Mouse (Mus musculus) liver, embryonic 11.5 days (tissue): Measurements from ENCODE around the gene Ugt1a10. TPM values are rescaled to one million over a fixed set of nuclear protein-coding genes. Genes with fewer than 3 reads are reported as not detected.
"Not testable (repeated sequence)": the region's sequence is repeated elsewhere in the genome, so short reads cannot be mapped to it uniquely, and the experiment has no call there.

Experiments
- ATAC-seq: fragments of 200-750 bp; cut with Nextera tagmentation; replicated peaks from 2 replicates; pipeline ENCODE4 v1.8.0; 2017; ENCODE audit warnings: moderate number of reproducible peaks, mild to moderate bottlenecking, moderate TSS enrichment, moderate library complexity; ENCODE audit not compliant: low FRiP score
- DNase-seq: peaks from one replicate; pipeline ENCODE4 v3.0.0-alpha.2; 2017; ENCODE audit warnings: low spot score
- H3K27ac ChIP-seq: fragments of 300-500 bp; sonication (generic); 2 replicates; pipeline ENCODE4 v1.5.1; 2014; ENCODE audit warnings: mild to moderate bottlenecking, low read depth, low read length, control low read depth
- H3K27me3 ChIP-seq: fragments of 300-500 bp; sonication (generic); replicated peaks from 2 replicates; pipeline ENCODE4 v1.6.1; 2014; ENCODE audit warnings: low read length, mixed read lengths; ENCODE audit not compliant: control insufficient read depth, insufficient read depth
- H3K36me3 ChIP-seq: fragments of 300-500 bp; sonication (generic); 2 replicates; pipeline ENCODE4 v1.6.1; 2014; ENCODE audit warnings: mild to moderate bottlenecking, low read length, moderate library complexity, mixed read lengths; ENCODE audit not compliant: control insufficient read depth, insufficient read depth
- H3K4me1 ChIP-seq: fragments of 300-500 bp; sonication (generic); replicated peaks from 2 replicates; pipeline ENCODE4 v1.6.1; 2014; ENCODE audit warnings: low read length, mixed read lengths; ENCODE audit not compliant: control insufficient read depth, insufficient read depth
- H3K4me2 ChIP-seq: fragments of 300-500 bp; sonication (generic); 2 replicates; pipeline ENCODE4 v1.6.1; 2014; ENCODE audit warnings: mild to moderate bottlenecking, control low read depth, moderate library complexity
- H3K4me3 ChIP-seq: fragments of 300-500 bp; sonication (generic); 2 replicates; pipeline ENCODE4 v1.5.1; 2014; ENCODE audit warnings: low read depth, low read length, control low read depth
- H3K9ac ChIP-seq: fragments of 300-500 bp; sonication (generic); 2 replicates; pipeline ENCODE4 v1.6.1; 2014; ENCODE audit warnings: low read depth, low read length, control low read depth
- H3K9me3 ChIP-seq: fragments of 300-500 bp; sonication (generic); 2 replicates; pipeline ENCODE4 v1.6.1; 2016; ENCODE audit warnings: low read length, inconsistent platforms, mixed read lengths; ENCODE audit not compliant: control insufficient read depth
- WGBS: fragments of 180-500 bp; shearing (Covaris S2); extraction: QIAGEN DNeasy Blood & Tissue Kit; methylation state at CpG from one replicate; pipeline ENCODE4 v1.1.7; 2014; 5-methylcytosine and 5-hydroxymethylcytosine counted together
- polyA plus RNA-seq: library from polyadenylated mRNA; unstranded; fragments of >200 nt; fragmentation: Nextera tagmentation; extraction: Ambion mirVana; gene quantifications from 2 replicates; pipeline ENCODE4 v1.2.1, GENCODE M21; 2014

Ugt1a10 gene
- polyA plus RNA-seq, 1 experiment from 2014 or later: not detected

GRCm38 (mm10) chr1:88025244-88025643 is 29.9 kb upstream of the Ugt1a10 start:
- not testable (repeated sequence) for H3K4me1 ChIP-seq, H3K36me3 ChIP-seq, H3K9me3 ChIP-seq, H3K27ac ChIP-seq, H3K27me3 ChIP-seq, H3K4me2 ChIP-seq, H3K4me3 ChIP-seq, H3K9ac ChIP-seq, DNase-seq, ATAC-seq
- WGBS: 73% methylated on average over 3 of the region's 3 CpGs

GRCm38 (mm10) chr1:88043044-88043443 is 12.1 kb upstream of the Ugt1a10 start:
- H3K4me2 ChIP-seq, ATAC-seq, H3K36me3 ChIP-seq, DNase-seq, H3K9ac ChIP-seq, H3K4me1 ChIP-seq, H3K4me3 ChIP-seq, H3K27me3 ChIP-seq, H3K9me3 ChIP-seq, H3K27ac ChIP-seq: not testable (repeated sequence)
- 52% methylated on average over 1 of the region's 2 CpGs for WGBS

- H3K27ac ChIP-seq, H3K9me3 ChIP-seq, H3K4me2 ChIP-seq, H3K27me3 ChIP-seq, ATAC-seq, H3K4me1 ChIP-seq, H3K4me3 ChIP-seq, H3K9ac ChIP-seq, DNase-seq, H3K36me3 ChIP-seq: not testable (repeated sequence)
- 69% methylated on average over 3 of the region's 5 CpGs for whole genome bisulfite sequencing
Observed at GRCm38 (mm10) chr1:88044832-88045437, 10.3 kb upstream of the Ugt1a10 start.

- H3K9me3 ChIP-seq, H3K27me3 ChIP-seq, H3K4me1 ChIP-seq, ATAC-seq, H3K36me3 ChIP-seq, H3K4me3 ChIP-seq, H3K27ac ChIP-seq, DNase-seq, H3K4me2 ChIP-seq, H3K9ac ChIP-seq: not testable (repeated sequence)
- 64% methylated on average over 2 of the region's 2 CpGs for whole genome bisulfite sequencing
Observed at GRCm38 (mm10) chr1:88047408-88047807, 7.8 kb upstream of the Ugt1a10 start.

- not testable (repeated sequence) for H3K4me2 ChIP-seq, ATAC-seq
- 85% methylated on average over 1 of the region's 2 CpGs for WGBS
Observed at GRCm38 (mm10) chr1:88066472-88067102, 11.4 kb downstream of the Ugt1a10 start.

GRCm38 (mm10) chr1:88070495-88070894 is 15.3 kb downstream of the Ugt1a10 start, which contains the start of gene Ugt1a9:
TSS of gene Ugt1a9 (plus strand) at chr1:88070800.
- Histone ChIP-seq H3K27me3 (no peaks in the 10 kb centered on the region), H3K36me3 (no peaks in the 10 kb centered on the region), H3K9ac (no peak within 1 kb of the TSS), H3K4me1 (no peaks in the 10 kb centered on the region), H3K4me3 (no peak within 1 kb of the TSS), H3K27ac (no peak within 1 kb of the TSS), H3K4me2 (no peak within 1 kb of the TSS), H3K9me3 (no peaks in the 10 kb centered on the region)
- 57% methylated on average over 2 of the region's 2 CpGs for WGBS
- ATAC-seq: no peak
- no peak for DNase-seq

More at GRCm38 (mm10) chr1:88066472-88067102, 11.4 kb downstream of the Ugt1a10 start:
- H3K9ac ChIP-seq, H3K4me3 ChIP-seq, DNase-seq, H3K27ac ChIP-seq, H3K27me3 ChIP-seq, H3K36me3 ChIP-seq, H3K4me1 ChIP-seq, H3K9me3 ChIP-seq: not testable (repeated sequence)

GRCm38 (mm10) chr1:88070902-88071301 is 15.7 kb downstream of the Ugt1a10 start:
- ATAC-seq (no peak), DNase-seq (no peak)
- Histone ChIP-seq H3K4me2 (no peak overlapping the region), H3K9me3 (no peaks in the 10 kb centered on the region), H3K4me3 (no peak overlapping the region), H3K4me1 (no peaks in the 10 kb centered on the region), H3K36me3 (no peaks in the 10 kb centered on the region), H3K9ac (no peak overlapping the region), H3K27me3 (no peaks in the 10 kb centered on the region), H3K27ac (no peak overlapping the region)
- 73% methylated on average over 4 of the region's 4 CpGs for WGBS

- ATAC-seq (no peak), DNase-seq (no peak)
- Histone ChIP-seq H3K9ac (no peak overlapping the region), H3K9me3 (no peaks in the 10 kb centered on the region), H3K27me3 (no peaks in the 10 kb centered on the region), H3K36me3 (no peaks in the 10 kb centered on the region), H3K4me2 (no peak overlapping the region), H3K4me3 (no peak overlapping the region), H3K4me1 (no peaks in the 10 kb centered on the region), H3K27ac (no peak overlapping the region)
- WGBS: 82% methylated on average over 2 of the region's 2 CpGs
Observed at GRCm38 (mm10) chr1:88074471-88074870, 19.3 kb downstream of the Ugt1a10 start.

- WGBS: 72% methylated on average over 1 of the region's 1 CpGs
- DNase-seq: no peak
- no peak overlapping the region for H3K4me3 ChIP-seq
- H3K36me3 ChIP-seq: no peaks in the 10 kb centered on the region
- no peak overlapping the region for H3K9ac ChIP-seq
- no peaks in the 10 kb centered on the region for H3K9me3 ChIP-seq
- no peak overlapping the region for H3K27ac ChIP-seq
- no peak overlapping the region for H3K4me2 ChIP-seq
- no peaks in the 10 kb centered on the region for H3K27me3 ChIP-seq
- ATAC-seq: no peak
- H3K4me1 ChIP-seq: no peaks in the 10 kb centered on the region
Observed at GRCm38 (mm10) chr1:88077128-88077527, 21.9 kb downstream of the Ugt1a10 start.
